Mouse (Mus musculus) embryonic facial prominence, embryonic 10.5 days (tissue): Measurements from ENCODE around the gene Sod1. TPM values are rescaled to one million over a fixed set of nuclear protein-coding genes. Genes with fewer than 3 reads are reported as not detected.

ENCODE experiments used
- DNase-seq: peaks from one replicate; pipeline ENCODE4 v3.0.0-alpha.2; 2017; ENCODE audit warnings: low spot score
- H3K27ac ChIP-seq: fragments of 300-500 bp; sonication (generic); replicated peaks from 2 replicates; pipeline ENCODE4 v1.5.1; 2016; ENCODE audit warnings: mild to moderate bottlenecking
- H3K27me3 ChIP-seq: fragments of 300-500 bp; sonication (generic); replicated peaks from 2 replicates; pipeline ENCODE4 v1.6.1; 2016; ENCODE audit warnings: low read depth, mild to moderate bottlenecking; ENCODE audit not compliant: poor library complexity, severe bottlenecking
- H3K36me3 ChIP-seq: fragments of 300-500 bp; sonication (generic); replicated peaks from 2 replicates; pipeline ENCODE4 v1.6.1; 2016; ENCODE audit warnings: mild to moderate bottlenecking, moderate library complexity
- H3K4me1 ChIP-seq: fragments of 300-500 bp; sonication (generic); 2 replicates; pipeline ENCODE4 v1.6.1; 2016
- H3K4me3 ChIP-seq: fragments of 300-500 bp; sonication (generic); 2 replicates; pipeline ENCODE4 v1.5.1; 2016; ENCODE audit warnings: mild to moderate bottlenecking, moderate library complexity
- H3K9me3 ChIP-seq: fragments of 300-500 bp; sonication (generic); 2 replicates; pipeline ENCODE4 v1.6.1; 2016; ENCODE audit warnings: mild to moderate bottlenecking
- WGBS: fragments of 180-500 bp; shearing (Covaris S2); methylation state at CpG from one replicate; pipeline ENCODE4 v1.1.7; 2016; 5-methylcytosine and 5-hydroxymethylcytosine counted together
- polyA plus RNA-seq: library from polyadenylated mRNA; unstranded; fragments of >200 nt; fragmentation: Nextera tagmentation; extraction: Ambion mirVana; gene quantifications from 2 replicates; pipeline ENCODE4 v1.2.1, GENCODE M21; 2016

The Sod1 gene
- polyA plus RNA-seq, 1 experiment from 2014 or later: 1,353 TPM

DNA sequence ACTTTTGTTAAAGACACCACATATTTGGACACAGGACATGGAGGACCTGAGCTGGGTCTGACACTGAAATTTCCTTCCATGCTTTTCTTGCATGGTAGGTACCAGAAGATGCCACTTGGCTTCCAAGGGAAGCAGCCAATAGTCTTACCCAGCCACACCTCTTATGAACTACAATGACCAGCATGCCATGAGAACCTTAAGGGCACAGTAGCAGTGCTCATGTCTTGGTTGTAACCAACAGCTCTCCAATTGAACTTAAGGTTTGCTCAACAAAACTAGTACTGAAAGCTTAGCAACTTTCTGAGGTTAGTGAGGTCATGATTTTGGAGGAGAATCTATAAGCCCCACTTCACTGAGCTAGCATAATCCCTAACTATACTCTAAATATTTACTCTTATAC is 26.8 kb upstream of the Sod1 start:
- Histone ChIP-seq H3K4me3 (no peak overlapping the region), H3K4me1 (peaks cover 16% of the 10 kb centered on the region), H3K9me3 (no peaks in the 10 kb centered on the region), H3K27ac (no peak overlapping the region), H3K36me3 (no peaks in the 10 kb centered on the region), H3K27me3 (no peaks in the 10 kb centered on the region)
- DNase-seq: no peak

DNA sequence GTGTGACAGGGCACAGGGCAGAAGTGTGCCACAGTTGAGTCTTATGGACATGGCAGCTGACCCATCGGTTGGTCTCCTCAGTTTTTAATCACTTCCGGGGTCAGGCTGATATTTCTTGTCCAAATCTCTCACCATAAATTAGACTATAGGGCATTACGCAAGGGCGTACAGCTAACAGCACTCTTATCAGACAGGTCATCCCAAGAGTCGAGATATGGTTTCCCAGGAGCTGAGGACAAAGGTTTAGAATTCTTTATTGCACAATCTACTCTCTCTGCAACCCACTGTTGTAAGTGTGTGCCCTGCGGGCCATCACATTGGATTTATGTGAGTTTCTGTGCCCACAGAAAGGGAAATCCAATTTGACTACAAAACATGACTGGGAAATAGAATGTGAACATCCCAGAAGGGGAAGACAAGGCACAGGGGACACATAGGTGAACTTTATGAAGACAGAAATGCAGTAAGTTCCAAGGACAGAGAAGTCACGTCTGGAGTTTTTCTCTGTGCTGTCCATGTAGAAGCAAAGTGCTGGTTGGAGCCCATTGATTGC is 23.8 kb upstream of the Sod1 start:
- no peaks in the 10 kb centered on the region for H3K27me3 ChIP-seq

DNA sequence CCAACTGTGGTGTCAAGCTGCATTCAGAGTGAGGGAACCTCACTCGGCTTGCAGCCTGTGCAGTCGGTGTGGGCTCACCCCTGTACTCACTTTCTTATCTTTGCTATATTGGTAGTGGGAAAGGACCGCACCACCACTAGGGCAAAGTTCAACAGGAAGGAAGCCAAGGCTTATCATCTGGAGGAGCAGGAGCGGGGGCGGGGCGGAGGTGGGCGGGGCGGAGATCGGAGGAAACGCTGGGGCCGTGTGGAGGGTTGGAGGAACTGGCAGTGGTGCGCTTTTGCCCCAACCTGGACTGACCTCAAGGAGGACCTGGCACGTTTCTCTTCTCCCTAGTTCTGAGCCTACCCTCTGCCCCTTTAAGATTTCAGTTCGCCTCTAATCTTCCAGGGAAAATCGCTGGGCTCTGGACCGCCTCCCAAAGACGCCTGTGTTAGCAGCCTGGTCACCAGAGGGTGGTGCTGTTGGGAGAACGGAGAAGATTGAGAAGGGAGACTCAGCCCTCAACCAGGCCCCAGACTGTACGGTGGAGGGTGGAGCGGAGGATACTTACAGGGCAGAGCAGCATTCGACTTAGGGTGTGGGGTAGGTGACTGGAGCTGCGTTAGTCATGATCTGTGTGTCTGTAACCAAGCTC is 23.1 kb upstream of the Sod1 start:
- H3K27me3 ChIP-seq: no peaks in the 10 kb centered on the region
- H3K4me3 ChIP-seq: peak overlapping the region; percentile 58
- no peaks in the 10 kb centered on the region for H3K9me3 ChIP-seq
- peaks cover 26% of the 10 kb centered on the region for H3K4me1 ChIP-seq
- H3K36me3 ChIP-seq: no peaks in the 10 kb centered on the region
- H3K27ac ChIP-seq: peak overlapping the region; percentile 84
- DNase-seq: peak; percentile 86
- WGBS: 3% methylated on average over 22 of the region's 22 CpGs

More for the DNA sequence above, 23.8 kb upstream of the Sod1 start:
- H3K36me3 ChIP-seq: no peaks in the 10 kb centered on the region
- peak overlapping the region; percentile 58 for H3K4me3 ChIP-seq
- DNase-seq: no peak
- H3K27ac ChIP-seq: peak overlapping the region; percentile 84
- 84% methylated on average over 7 of the region's 7 CpGs for WGBS
- peaks cover 21% of the 10 kb centered on the region for H3K4me1 ChIP-seq
- H3K9me3 ChIP-seq: no peaks in the 10 kb centered on the region

DNA sequence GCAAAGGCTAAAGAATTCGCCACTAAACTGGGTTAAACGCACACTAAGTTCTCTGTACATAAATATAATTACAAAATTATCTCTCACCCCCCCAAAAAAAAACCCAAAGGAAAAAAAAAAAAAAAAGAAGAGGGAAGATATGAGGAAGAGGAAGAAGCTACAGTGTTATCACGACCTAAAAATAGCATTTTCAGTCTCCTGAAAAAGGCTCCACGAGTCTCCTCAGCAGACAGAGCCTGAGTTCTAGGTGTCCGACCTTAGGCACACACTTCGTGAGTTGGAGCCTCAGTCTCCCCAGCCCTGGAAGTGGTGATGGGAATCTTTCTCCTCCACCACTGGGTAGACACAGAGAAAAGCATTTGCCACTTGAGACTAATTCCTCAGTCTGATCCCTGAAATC is 21.9 kb upstream of the Sod1 start:
- Histone ChIP-seq H3K9me3 (no peaks in the 10 kb centered on the region), H3K27ac (no peak overlapping the region), H3K36me3 (no peaks in the 10 kb centered on the region), H3K4me1 (peaks cover 29% of the 10 kb centered on the region), H3K4me3 (no peak overlapping the region), H3K27me3 (no peaks in the 10 kb centered on the region)
- no peak for DNase-seq
- WGBS: 89% methylated on average over 6 of the region's 6 CpGs

DNA sequence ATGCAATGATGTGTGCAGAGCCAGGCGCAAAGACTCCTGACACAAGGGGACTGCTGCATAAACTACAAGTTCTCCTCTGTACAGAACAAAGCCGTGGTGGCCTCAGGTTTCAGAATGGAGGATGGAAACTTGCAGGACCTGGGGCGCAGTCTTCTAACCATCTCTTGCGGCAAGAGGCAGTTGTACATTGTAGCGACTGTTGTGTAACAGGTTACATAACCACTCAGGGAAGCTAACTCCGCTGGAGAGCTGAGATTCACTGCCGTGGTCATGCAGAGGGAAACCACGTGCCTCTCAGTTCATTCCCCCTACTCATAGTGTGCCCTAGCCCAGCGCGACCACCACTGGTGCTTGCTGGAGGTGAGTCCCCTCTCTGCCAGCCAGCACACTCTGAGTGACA is 21.4 kb upstream of the Sod1 start:
- H3K27me3 ChIP-seq: no peaks in the 10 kb centered on the region
- H3K4me3 ChIP-seq: no peak overlapping the region
- peaks cover 29% of the 10 kb centered on the region for H3K4me1 ChIP-seq
- H3K36me3 ChIP-seq: no peaks in the 10 kb centered on the region
- H3K9me3 ChIP-seq: no peaks in the 10 kb centered on the region
- no peak for DNase-seq
- no peak overlapping the region for H3K27ac ChIP-seq
- WGBS: 87% methylated on average over 10 of the region's 10 CpGs

DNA sequence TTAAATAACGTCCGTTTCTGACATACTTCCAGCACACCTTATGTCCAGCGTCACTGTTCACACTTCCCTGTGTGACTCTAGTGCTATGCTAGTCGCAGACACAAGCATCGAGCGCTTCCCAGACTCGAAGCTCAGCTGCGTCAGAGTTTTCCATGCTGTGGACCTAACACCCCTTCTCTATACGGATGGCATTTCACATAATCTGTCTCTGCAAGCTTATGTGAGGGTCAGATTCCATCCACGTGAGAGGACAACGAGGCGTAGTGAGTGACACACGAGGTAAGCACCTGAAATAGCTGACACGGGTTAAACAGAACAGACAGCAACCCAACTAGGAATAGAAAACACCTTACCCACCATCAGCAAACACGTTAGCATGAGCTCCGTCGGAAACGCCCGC is 18.4 kb upstream of the Sod1 start:
- DNase-seq: no peak
- WGBS: 73% methylated on average over 19 of the region's 19 CpGs
- H3K27me3 ChIP-seq: no peaks in the 10 kb centered on the region

DNA sequence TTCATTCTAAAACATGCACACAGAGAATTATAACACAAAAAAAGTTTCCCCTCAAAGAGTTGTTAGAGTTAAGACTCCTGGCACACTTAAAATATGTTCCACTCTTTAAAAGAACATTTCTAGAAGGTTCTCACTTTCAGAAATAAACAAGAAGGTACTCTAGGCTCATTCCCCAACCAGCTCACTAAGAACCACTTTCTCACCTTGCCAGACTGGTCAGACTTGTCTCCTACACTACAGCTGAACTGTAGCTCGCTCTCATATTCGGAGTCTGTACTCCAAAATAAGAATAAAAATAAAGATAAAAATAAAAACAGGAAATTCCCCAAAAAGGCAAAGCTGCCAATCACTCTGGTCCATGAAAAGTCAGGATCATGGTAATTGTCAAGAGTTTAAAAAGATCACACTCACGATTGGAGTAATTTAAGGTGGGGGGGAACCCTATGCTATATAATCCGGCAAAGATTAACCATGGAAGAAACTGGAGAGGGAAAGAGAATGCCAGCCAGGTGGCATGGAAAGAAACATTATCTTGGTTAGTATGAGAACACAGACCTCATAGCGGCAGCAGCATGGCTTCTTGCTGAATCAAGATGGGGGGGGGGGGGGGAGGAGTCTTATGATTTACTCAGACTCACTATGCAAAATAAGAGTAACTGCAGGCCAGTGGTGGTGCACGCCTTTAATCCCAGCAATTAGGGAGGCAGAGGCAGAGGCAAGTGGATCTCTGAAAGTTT is 17.2 kb upstream of the Sod1 start:
- WGBS: 82% methylated on average over 6 of the region's 6 CpGs
- Histone ChIP-seq H3K27ac (no peak overlapping the region), H3K4me3 (no peak overlapping the region), H3K27me3 (no peaks in the 10 kb centered on the region), H3K36me3 (no peaks in the 10 kb centered on the region), H3K4me1 (peaks cover 13% of the 10 kb centered on the region), H3K9me3 (no peaks in the 10 kb centered on the region)
- no peak for DNase-seq

More for the DNA sequence above, 18.4 kb upstream of the Sod1 start:
- Histone ChIP-seq H3K9me3 (no peaks in the 10 kb centered on the region), H3K4me1 (peaks cover 25% of the 10 kb centered on the region), H3K27ac (no peak overlapping the region), H3K36me3 (no peaks in the 10 kb centered on the region), H3K4me3 (no peak overlapping the region)

DNA sequence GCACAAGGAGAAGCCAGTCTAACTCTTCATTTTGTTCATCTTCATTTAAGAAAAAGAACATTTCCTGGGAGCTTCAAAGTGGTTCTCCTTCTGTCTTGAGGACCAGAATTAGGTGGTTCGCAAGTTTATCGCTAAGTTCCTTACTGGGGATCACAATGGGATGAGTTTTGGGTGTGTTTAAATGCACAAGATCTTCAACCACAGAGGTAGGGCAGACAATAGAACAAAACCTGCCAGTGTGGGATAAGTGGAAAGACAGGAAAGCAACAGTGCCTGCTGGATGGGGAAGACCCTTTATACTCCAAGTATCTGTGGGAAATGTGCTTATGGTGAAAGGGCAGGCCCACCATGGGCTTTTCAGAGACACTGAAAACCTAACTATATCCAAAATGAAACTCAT is 15.7 kb upstream of the Sod1 start:
- H3K4me3 ChIP-seq: no peak overlapping the region
- H3K27me3 ChIP-seq: no peaks in the 10 kb centered on the region
- H3K4me1 ChIP-seq: peaks cover 9% of the 10 kb centered on the region
- 95% methylated on average over 2 of the region's 2 CpGs for WGBS
- DNase-seq: no peak
- H3K27ac ChIP-seq: no peak overlapping the region
- no peaks in the 10 kb centered on the region for H3K9me3 ChIP-seq
- H3K36me3 ChIP-seq: no peaks in the 10 kb centered on the region

DNA sequence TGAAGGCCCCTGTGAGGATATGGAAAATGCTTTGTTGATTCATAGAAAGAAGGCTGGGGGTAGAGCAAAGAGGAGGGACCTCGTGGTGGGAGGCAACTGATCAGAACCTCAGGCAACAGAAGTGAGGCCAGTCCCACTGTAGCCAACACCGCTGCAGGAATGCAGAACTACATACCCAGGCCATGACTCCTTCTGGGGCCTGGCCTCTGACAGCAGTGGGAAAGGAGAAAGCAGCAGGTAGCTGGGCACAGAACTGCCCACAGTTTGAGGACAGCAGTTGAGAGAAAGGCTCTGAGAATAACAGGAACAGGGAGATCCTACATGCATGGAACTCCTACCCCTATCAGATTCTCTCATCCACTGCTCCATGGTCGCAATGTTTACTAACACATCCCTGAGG is 11.6 kb upstream of the Sod1 start:
- Histone ChIP-seq H3K27ac (no peak overlapping the region), H3K27me3 (no peaks in the 10 kb centered on the region), H3K4me3 (no peak overlapping the region), H3K36me3 (no peaks in the 10 kb centered on the region), H3K9me3 (no peaks in the 10 kb centered on the region), H3K4me1 (no peaks in the 10 kb centered on the region)
- no peak for DNase-seq
- 83% methylated on average over 3 of the region's 3 CpGs for WGBS

DNA sequence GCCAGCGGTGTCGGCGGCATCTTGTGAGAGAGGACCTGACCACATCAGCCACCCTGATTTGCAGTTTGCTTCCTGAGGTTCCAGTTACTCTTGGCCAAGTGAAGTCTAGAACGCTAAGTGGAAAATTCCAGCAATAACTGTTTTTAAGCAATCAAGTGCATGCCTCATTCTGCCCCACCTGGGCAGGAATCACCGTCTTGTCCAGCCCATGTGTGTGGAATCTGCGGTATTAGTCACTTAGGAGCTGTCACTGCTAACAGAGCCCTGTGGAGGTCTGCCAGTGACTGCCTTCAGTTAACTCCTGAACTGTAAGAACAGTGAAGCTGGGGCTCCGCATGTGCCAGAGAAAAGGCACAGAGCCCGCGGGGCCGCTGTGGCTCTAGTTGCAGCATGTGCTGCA is 9.8 kb upstream of the Sod1 start:
- H3K9me3 ChIP-seq: no peaks in the 10 kb centered on the region
- 88% methylated on average over 10 of the region's 10 CpGs for WGBS
- no peaks in the 10 kb centered on the region for H3K36me3 ChIP-seq
- no peak overlapping the region for H3K4me3 ChIP-seq
- no peaks in the 10 kb centered on the region for H3K27me3 ChIP-seq
- H3K4me1 ChIP-seq: no peaks in the 10 kb centered on the region
- no peak for DNase-seq
- no peak overlapping the region for H3K27ac ChIP-seq

DNA sequence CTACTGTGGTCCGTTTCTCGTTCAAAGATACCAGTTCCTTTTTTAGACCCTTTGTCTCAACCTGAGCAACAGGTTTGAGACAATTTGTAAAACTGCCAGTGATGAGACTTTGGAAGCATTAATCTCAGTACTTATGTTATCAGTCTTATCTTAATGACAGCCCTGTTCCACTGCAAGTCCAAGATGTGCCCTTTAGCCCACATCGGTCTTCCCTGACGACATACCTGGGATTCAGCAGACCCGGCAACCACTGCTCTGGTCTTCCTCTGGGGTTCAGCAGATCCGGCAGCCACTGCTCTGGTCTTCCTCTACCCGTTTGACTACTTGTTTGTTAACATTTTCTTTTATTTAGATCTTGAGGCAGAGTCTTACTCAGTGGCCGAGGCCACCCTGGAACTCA is 8.8 kb upstream of the Sod1 start:
- H3K9me3 ChIP-seq: no peaks in the 10 kb centered on the region
- no peak for DNase-seq
- WGBS: 81% methylated on average over 8 of the region's 8 CpGs
- no peak overlapping the region for H3K27ac ChIP-seq
- no peaks in the 10 kb centered on the region for H3K27me3 ChIP-seq
- no peaks in the 10 kb centered on the region for H3K4me1 ChIP-seq
- H3K36me3 ChIP-seq: no peaks in the 10 kb centered on the region
- no peak overlapping the region for H3K4me3 ChIP-seq

DNA sequence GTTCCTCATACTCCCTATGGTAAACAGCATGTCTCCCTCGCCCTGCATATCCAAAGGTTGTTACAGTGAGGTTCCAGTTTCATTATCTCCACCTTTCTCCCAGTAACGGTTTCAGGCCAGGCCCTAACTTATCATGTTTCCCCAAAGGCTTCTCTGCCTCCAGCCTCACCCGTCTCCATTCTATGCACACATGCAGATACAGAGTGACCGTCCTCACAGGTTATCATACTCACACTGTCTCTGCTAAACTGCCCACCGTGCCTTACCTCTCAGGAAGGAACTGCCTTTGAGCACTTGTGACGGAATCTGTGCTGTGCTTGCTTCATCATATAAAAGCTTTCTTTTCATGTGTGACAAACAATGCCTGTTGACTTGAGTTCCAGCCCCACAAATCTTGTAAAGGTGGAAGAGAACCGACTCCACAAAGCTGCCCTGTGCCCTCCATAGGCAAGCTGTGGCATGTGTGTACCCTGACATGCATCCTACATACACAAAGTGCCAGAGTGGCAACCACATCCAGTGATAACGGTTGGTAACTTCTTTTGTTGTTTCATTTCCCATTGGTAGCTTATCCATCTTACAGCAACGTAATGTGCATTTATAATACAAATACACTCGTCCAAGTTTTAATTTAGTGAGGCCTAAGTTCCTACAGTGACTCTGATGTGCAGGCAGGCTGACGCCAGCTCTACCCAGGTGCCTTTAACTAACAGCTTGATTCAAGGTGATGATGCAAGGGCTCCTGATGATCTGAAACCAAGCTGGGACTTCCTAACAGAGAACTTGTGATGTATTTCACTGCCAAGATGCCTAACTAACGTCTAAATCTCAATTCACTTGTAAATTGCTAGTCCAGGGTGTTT is 6.8 kb upstream of the Sod1 start:
- WGBS: 79% methylated on average over 12 of the region's 12 CpGs
- H3K27ac ChIP-seq: no peak overlapping the region
- no peak overlapping the region for H3K4me3 ChIP-seq
- H3K9me3 ChIP-seq: no peaks in the 10 kb centered on the region
- H3K4me1 ChIP-seq: peaks cover 7% of the 10 kb centered on the region
- no peak for DNase-seq
- no peaks in the 10 kb centered on the region for H3K27me3 ChIP-seq
- H3K36me3 ChIP-seq: no peaks in the 10 kb centered on the region
